Mouse (Mus musculus): ENCODE data around the gene Gm5089.

DNA sequence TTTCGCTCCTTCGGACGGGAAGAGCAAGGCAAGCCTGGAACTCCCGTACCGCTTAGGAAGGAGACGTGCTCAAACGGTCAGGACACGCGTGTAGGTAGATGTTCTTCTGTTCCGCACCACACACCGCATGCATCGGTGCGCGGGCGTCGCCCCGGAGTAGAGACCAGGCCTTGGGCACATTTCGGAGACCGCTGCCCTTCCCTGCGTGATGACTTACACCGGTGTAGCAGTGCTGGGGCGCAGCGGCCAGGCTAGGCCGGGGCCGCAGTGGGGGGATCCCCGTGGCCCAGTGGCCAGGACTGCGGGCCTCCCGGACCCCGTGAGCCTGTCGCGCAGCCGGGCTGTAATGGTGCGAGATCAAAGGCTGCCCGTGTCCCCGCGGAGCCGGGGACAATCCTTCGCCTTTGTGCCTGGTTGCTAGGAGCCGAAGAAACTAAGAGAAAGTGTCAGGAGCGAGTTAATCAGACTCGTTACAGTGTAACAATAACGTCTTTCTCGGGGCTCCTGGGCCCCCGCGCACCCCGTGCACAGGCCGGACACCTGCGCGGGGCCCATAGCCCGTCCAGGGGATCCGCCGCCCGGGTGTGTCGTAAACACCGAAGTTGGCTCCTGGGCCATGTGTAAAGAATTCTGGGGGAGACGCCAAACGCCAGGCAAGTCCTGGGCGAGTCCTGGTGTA, 44.2 kb downstream of the Gm5089 start:
- TF ChIP-seq CTCF (IDR thresholded peaks at IDR 0.05) (no peak), EP300 (IDR thresholded peaks at IDR 0.05) (no peak)

Measured in lung, postnatal 0 days (tissue).